Mouse (Mus musculus): ENCODE data around the gene Ppm1j.
"Not testable (repeated sequence)": the region's sequence is repeated elsewhere in the genome, so short reads cannot be mapped to it uniquely, and the experiment has no call there.

Ppm1j gene

GRCm38 (mm10) chr3:104813227-104813626 is 32.4 kb downstream of the Ppm1j start:
- in situ Hi-C loops (cut with MseI, MboI): not testable (repeated sequence)

GRCm38 (mm10) chr3:104814746-104815145 is 33.9 kb downstream of the Ppm1j start:
- in situ Hi-C loops (cut with MseI, MboI): no loop called here

- in situ Hi-C loops (cut with MseI, MboI): no loop called here
These were observed 34.5 kb downstream of the Ppm1j start for GRCm38 (mm10) chr3:104815346-104815745.

GRCm38 (mm10) chr3:104816130-104816529 is 35.3 kb downstream of the Ppm1j start:
- in situ Hi-C loops (cut with MseI, MboI): no loop called here

- in situ Hi-C loops (cut with MseI, MboI): no loop called here
These were observed 36.7 kb downstream of the Ppm1j start for GRCm38 (mm10) chr3:104817481-104817990.

- in situ Hi-C loops (cut with MseI, MboI): no loop called here
These were observed 37.3 kb downstream of the Ppm1j start, which contains the start of gene Mov10 for GRCm38 (mm10) chr3:104817991-104818748. TSS of gene Mov10 (minus strand) at chr3:104818563.

- in situ Hi-C loops (cut with MseI, MboI): no loop called here
These were observed 37.9 kb downstream of the Ppm1j start for GRCm38 (mm10) chr3:104818749-104819134.

GRCm38 (mm10) chr3:104820426-104820825 is 39.6 kb downstream of the Ppm1j start:
- in situ Hi-C loops (cut with MseI, MboI): no loop called here

GRCm38 (mm10) chr3:104822413-104822812 is 41.6 kb downstream of the Ppm1j start:
- in situ Hi-C loops (cut with MseI, MboI): no loop called here
